Mouse (Mus musculus) cortical plate, adult 2 months (tissue): ENCODE results near the gene Hlcs. TPM values are rescaled to one million over a fixed set of nuclear protein-coding genes. Genes with fewer than 3 reads are reported as not detected.

Experiments used
- H3K27ac ChIP-seq: fragments of 200-500 bp; 2 replicates; pipeline ENCODE4 v1.5.1; 2012; ENCODE audit warnings: low read length, control low read depth, inconsistent platforms; ENCODE audit not compliant: insufficient read depth
- H3K4me1 ChIP-seq: fragments of 200-500 bp; 2 replicates; pipeline ENCODE4 v1.6.1; 2011; ENCODE audit warnings: low read length; ENCODE audit not compliant: control insufficient read depth, insufficient read depth
- H3K4me3 ChIP-seq: fragments of 200-500 bp; 2 replicates; pipeline ENCODE4 v1.5.1; 2011; ENCODE audit warnings: mild to moderate bottlenecking, low read length, control low read depth; ENCODE audit not compliant: insufficient read depth
- CTCF ChIP-seq: fragments of 200-500 bp; IDR thresholded peaks from 2 replicates; pipeline ENCODE4 v1.5.1; 2011; ENCODE audit warnings: mild to moderate bottlenecking, control low read depth, low read length; ENCODE audit not compliant: insufficient read depth; ENCODE audit errors: extremely low read depth
- POLR2A ChIP-seq: fragments of 200-500 bp; IDR thresholded peaks from 2 replicates; pipeline ENCODE4 v1.6.1; 2011; ENCODE audit warnings: mild to moderate bottlenecking, low read length, control low read depth; ENCODE audit not compliant: insufficient read depth; ENCODE audit errors: extremely low read depth
- polyA plus RNA-seq: library from polyadenylated mRNA; depleted of rRNA; stranded (reverse); fragments of >200 nt; gene quantifications from 2 replicates; pipeline ENCODE4 v1.2.3, GENCODE M21; 2012

Hlcs gene
- polyA plus RNA-seq, 1 experiment: 10.2 TPM

DNA sequence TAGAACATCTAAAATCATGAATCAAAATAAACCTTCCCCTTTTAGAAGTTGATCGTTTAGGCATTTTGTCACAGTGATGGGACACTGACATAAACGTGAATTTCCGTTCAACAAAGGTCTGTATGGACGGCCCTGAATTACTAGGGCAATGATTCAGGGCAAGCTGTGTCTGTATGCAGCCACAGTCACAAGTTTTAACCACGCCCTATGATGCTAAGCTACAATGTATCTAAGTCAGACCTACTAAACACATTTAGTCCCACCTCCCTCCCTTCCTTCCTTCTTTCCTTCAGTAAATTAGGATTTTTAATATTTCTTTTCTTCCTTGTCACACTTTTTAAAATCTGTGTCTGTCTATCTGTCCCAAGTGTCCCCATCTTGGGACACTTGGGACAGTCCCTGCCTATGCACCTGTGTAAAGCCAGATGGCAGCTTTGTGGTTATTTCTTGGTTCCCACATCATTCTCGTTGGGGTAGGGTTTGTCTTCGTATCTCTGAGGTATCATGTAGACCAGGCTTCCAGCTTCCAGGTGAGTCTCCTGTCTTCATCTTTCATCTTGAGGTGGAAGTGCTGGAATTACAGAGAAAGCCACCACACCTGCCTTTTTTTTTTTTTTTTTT, 137.9 kb downstream of the Hlcs start:
- Histone ChIP-seq H3K4me3 (no peak overlapping the region), H3K4me1 (no peaks in the 10 kb centered on the region), H3K27ac (no peak overlapping the region)
- TF ChIP-seq CTCF (no peak), POLR2A (no peak)

DNA sequence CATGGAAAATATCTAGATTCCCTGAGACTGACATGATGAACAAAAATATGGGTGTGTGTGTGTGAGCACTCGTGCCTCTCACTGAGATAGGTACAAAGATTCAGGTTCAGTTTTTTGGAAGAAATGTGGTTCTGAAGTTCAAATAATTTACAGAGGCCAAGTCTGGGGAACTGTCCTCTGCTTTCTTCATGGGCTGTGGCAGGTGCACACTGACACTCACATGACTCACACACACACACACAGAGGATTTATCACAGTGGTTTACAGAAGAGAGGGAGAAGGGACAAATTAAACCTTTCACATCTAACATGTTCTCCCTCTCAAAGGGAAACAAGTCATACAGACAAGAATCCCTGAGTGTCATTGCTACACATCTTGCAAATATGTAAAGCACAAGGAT, 140.0 kb downstream of the Hlcs start:
- H3K4me1 ChIP-seq: no peaks in the 10 kb centered on the region
- TF ChIP-seq CTCF (no peak), POLR2A (no peak)

DNA sequence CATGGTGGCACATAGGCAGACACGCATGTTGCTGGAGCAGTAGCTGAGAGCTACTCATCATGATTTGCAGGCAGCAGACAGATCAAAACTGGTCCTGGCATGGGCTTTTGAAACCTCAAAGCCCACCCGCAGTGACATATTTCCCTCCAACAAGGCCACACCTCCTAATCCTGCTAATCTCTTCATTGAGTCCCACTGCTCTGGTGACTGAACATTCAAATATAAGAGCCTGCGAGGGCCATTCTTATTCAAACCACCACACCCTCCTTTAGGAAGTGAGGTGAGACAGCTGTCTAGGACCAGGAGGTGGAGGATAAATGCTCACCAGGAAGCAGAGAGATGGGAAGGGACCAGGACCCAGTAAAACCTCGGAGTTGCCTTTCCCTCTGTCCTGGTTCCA, 143.2 kb downstream of the Hlcs start:
- no peak overlapping the region for H3K27ac ChIP-seq
- TF ChIP-seq POLR2A (no peak), CTCF (no peak)
- H3K4me1 ChIP-seq: no peaks in the 10 kb centered on the region
- H3K4me3 ChIP-seq: no peak overlapping the region

More for the DNA sequence above, 140.0 kb downstream of the Hlcs start:
- no peak overlapping the region for H3K27ac ChIP-seq
- H3K4me3 ChIP-seq: no peak overlapping the region

DNA sequence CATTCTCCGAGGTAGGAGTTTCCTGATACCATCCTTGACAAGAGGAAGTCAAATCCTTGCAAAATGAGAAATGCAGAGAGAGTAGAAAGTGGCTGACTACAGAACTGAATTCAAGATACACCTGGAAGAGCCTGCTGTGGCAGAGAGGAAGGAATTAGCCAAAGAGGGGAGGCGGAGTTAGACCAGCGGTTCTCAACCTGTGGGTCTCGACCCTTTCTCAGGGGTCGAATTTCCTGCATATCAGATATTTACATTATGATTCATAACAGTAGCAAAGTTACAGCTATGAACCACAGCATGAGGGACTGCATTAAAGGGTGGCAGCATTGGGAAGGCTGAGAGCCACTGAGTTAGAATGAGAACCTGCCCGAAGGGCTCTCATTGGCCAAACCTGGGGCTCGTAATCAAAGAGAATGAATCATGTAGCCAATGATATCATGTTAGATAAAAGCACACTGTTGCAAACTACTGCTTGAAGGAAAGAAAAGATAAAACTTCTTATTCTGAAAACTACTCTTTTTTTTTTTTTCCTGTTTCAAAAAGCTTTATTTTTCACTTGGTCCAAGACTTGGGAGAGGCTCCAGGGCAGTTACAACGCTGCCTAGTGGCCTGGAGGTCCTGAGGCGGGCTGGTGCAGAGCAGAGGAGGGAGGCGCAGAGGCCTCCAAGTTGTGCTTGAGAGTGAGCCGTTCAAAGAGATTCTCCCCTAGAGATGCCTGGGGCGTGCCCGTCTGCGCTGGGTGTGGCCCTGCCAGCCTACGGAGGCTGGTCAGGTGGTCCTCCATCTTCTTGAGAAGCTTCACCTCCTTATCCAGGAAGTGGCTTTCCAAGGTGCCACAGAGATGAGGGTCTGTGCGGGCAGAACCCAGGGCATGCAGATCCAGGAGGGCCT, 144.5 kb downstream of the Hlcs start:
- no peaks in the 10 kb centered on the region for H3K4me1 ChIP-seq
- no peak overlapping the region for H3K27ac ChIP-seq
- TF ChIP-seq POLR2A (no peak), CTCF (no peak)
- H3K4me3 ChIP-seq: no peak overlapping the region

DNA sequence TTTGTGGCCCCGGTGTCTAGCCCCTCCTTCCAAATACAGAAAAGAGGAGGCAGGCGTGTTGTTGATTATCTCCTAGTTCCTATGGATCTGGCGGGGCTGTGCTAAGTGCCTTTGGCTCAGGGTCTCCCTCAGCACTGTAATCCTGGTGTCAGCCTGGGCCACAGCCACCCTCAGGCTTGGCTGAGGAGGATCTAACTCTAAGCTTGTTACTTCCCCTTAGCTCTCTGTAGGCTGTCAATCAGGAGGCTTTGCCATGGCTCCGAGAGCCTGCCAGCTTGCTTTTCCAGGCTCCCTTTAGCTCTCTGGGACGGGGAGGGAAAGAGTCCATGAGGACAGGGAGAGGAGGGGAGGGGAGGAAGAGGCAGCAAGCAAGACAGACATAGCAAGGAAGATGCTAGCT, 148.4 kb downstream of the Hlcs start:
- TF ChIP-seq POLR2A: no peak
- TF ChIP-seq CTCF: no peak
- H3K4me1 ChIP-seq: no peaks in the 10 kb centered on the region
- H3K27ac ChIP-seq: no peak overlapping the region

DNA sequence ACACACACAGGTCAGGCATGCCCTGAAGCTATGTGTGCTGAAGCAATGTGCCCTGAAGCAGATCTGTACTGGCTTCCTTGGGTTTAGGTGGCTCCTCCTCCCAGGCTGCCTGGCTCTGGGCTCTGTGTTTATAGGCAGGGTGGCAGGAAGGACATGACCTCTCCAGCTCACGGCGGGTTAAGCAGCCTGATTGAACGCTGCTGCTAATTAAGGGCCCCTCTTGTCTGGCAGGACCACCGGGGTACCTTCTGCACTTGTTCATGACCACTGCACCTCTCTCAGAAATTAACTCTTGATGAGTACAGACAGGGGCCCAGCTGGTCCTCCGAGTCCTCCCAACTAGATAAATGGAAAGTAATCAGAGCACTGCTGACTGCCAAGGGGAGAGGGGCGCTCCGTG, 149.1 kb downstream of the Hlcs start:
- no peak overlapping the region for H3K4me3 ChIP-seq
- no peak overlapping the region for H3K27ac ChIP-seq
- no peak for TF ChIP-seq CTCF
- no peak for TF ChIP-seq POLR2A
- H3K4me1 ChIP-seq: no peaks in the 10 kb centered on the region

More for the DNA sequence above, 148.4 kb downstream of the Hlcs start:
- H3K4me3 ChIP-seq: no peak overlapping the region

DNA sequence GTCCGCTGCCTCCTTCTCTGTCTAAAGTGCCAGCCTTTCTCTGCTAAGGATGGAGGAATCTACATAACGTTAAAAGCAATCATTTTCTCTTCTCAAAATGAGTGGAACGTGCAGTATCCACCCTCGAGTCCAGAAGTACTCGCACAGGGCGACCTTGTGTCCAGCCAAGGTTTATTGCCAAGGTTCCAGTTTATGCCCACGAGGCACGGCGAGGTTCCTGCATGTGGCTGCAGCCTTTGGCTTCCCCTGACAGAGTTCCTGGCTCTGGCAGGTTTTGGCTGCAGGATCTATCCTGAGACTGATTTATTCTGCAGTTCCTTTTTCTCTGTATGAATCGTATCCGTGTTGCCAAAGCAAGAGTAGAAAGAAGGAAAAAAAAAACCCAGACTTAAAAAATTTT, 150.3 kb downstream of the Hlcs start:
- H3K4me1 ChIP-seq: no peaks in the 10 kb centered on the region
- no peak overlapping the region for H3K4me3 ChIP-seq
- TF ChIP-seq POLR2A (no peak), CTCF (no peak)
- no peak overlapping the region for H3K27ac ChIP-seq

DNA sequence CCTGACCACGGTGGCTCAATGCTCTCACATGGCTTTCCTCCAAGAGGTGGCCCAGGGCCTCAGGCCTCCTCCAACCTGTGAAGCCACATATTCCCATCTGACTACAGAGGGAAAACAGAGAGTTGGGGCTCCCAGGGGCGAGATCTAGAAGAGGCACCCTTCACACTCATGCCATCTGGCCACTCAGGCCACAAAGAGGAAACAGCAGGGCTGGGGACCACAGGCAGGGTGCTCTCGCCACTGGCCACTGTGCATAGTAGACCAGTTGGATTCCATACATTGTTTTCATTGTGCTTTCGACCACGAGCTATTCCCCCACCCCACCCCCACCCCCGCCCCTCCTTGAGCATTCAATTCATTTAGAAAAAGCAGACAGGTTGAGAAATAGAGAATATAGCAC, 151.4 kb downstream of the Hlcs start:
- Histone ChIP-seq H3K27ac (no peak overlapping the region), H3K4me3 (no peak overlapping the region), H3K4me1 (no peaks in the 10 kb centered on the region)
- TF ChIP-seq CTCF: no peak
- no peak for TF ChIP-seq POLR2A

DNA sequence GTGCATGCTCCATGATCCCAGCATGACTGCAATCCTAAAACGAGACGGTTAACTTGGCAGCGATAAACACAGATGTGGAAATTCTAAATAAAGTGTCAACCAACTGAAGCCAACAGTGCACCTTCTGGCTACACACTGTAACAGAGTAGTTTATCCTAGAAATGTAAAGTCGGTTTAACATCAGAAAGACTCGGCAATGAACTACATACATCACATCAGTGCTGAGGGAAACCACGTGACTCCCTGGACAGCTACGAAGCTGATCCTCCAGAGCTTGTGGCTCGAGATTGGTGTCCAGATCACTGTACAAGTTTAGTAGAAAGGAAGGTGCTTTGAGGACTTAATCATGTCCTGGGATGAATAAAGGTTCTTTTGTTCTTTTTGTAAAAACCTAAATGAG, 155.6 kb downstream of the Hlcs start:
- Histone ChIP-seq H3K27ac (no peak overlapping the region), H3K4me1 (no peaks in the 10 kb centered on the region), H3K4me3 (no peak overlapping the region)
- TF ChIP-seq CTCF (no peak), POLR2A (no peak)

DNA sequence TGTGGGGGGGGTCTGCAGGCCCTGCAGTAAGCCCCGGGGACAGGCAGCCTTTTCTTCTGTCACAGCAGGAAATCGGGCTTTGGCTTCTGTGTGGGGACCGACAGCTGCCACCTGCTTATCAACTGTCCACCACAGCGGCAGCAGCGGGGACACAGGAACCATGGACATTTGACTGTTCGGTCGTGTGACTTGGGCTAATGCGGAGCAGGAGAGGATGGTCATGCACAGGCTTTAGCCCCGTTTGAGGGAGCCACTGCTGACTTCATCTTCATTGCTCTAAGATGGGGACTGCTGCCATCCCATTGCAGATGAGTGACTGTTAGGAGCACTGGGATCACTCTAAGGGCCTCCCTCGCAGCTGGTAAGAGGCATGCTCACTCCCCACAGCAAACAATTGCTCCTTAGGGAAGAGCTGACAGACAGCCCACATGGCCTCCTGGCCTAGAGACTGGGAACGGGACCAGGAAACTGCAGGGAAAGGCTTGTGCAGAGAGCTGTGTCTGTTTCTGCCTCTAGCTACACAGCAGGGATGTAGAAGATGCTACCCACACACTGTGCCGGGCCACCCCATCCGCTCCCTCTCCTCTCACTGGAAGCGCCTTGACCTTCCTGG, 158.2 kb downstream of the Hlcs start:
- no peak overlapping the region for H3K4me3 ChIP-seq
- H3K4me1 ChIP-seq: no peaks in the 10 kb centered on the region
- no peak overlapping the region for H3K27ac ChIP-seq
- TF ChIP-seq CTCF: no peak
- TF ChIP-seq POLR2A: no peak
